Mouse (Mus musculus) cortical plate, adult 2 months (tissue): ENCODE results near the gene Rbms1.

Experiments used
- CTCF ChIP-seq: fragments of 200-500 bp; IDR thresholded peaks from 2 replicates; pipeline ENCODE4 v1.5.1; 2011; ENCODE audit warnings: mild to moderate bottlenecking, control low read depth, low read length; ENCODE audit not compliant: insufficient read depth; ENCODE audit errors: extremely low read depth
- POLR2A ChIP-seq: fragments of 200-500 bp; IDR thresholded peaks from 2 replicates; pipeline ENCODE4 v1.6.1; 2011; ENCODE audit warnings: mild to moderate bottlenecking, low read length, control low read depth; ENCODE audit not compliant: insufficient read depth; ENCODE audit errors: extremely low read depth

GRCm38 (mm10) chr2:60867304-60867703 lies 95.7 kb downstream of the Rbms1 start:
- no peak for TF ChIP-seq CTCF
- TF ChIP-seq POLR2A: no peak
